Mouse (Mus musculus) midbrain, embryonic 16.5 days (tissue): ENCODE results near the gene Nckap5l. TPM values are rescaled to one million over a fixed set of nuclear protein-coding genes. Genes with fewer than 3 reads are reported as not detected.

ENCODE experiments used
- ATAC-seq: fragments of 200-750 bp; cut with Nextera tagmentation; 2 replicates; pipeline ENCODE4 v1.8.0; 2017; ENCODE audit warnings: moderate TSS enrichment
- H3K27ac ChIP-seq: fragments of 300-500 bp; sonication (generic); 2 replicates; pipeline ENCODE4 v1.5.1; 2014; ENCODE audit warnings: mild to moderate bottlenecking, low read length, mixed read lengths
- H3K27me3 ChIP-seq: fragments of 300-500 bp; sonication (generic); 2 replicates; pipeline ENCODE4 v1.6.1; 2014; ENCODE audit warnings: low read depth, low read length, mixed read lengths; ENCODE audit not compliant: control insufficient read depth, insufficient read depth
- H3K36me3 ChIP-seq: fragments of 300-500 bp; sonication (generic); 2 replicates; pipeline ENCODE4 v1.6.1; 2014; ENCODE audit warnings: mild to moderate bottlenecking, low read length, moderate library complexity, mixed read lengths; ENCODE audit not compliant: control insufficient read depth, insufficient read depth
- H3K4me1 ChIP-seq: fragments of 300-500 bp; sonication (generic); 2 replicates; pipeline ENCODE4 v1.6.1; 2014; ENCODE audit warnings: mild to moderate bottlenecking, low read length, mixed read lengths; ENCODE audit not compliant: control insufficient read depth, insufficient read depth
- H3K4me2 ChIP-seq: fragments of 300-500 bp; sonication (generic); 2 replicates; pipeline ENCODE4 v1.6.1; 2014; ENCODE audit warnings: mild to moderate bottlenecking, low read length, mixed read lengths
- H3K4me3 ChIP-seq: fragments of 300-500 bp; sonication (generic); 2 replicates; pipeline ENCODE4 v1.5.1; 2014; ENCODE audit warnings: low read depth, mild to moderate bottlenecking, low read length, moderate library complexity, mixed read lengths
- H3K9ac ChIP-seq: fragments of 300-500 bp; sonication (generic); 2 replicates; pipeline ENCODE4 v1.6.1; 2014; ENCODE audit warnings: low read depth, low read length, mixed read lengths
- H3K9me3 ChIP-seq: fragments of 300-500 bp; sonication (generic); replicated peaks from 2 replicates; pipeline ENCODE4 v1.6.1; 2014; ENCODE audit warnings: mild to moderate bottlenecking, low read length, mixed read lengths; ENCODE audit not compliant: control insufficient read depth, poor library complexity, severe bottlenecking
- WGBS: fragments of 180-500 bp; shearing (Covaris S2); extraction: QIAGEN DNeasy Blood & Tissue Kit; methylation state at CpG from one replicate; pipeline ENCODE4 v1.1.7; 2014; 5-methylcytosine and 5-hydroxymethylcytosine counted together
- polyA plus RNA-seq: library from polyadenylated mRNA; unstranded; fragments of >200 nt; fragmentation: Nextera tagmentation; extraction: Ambion mirVana; gene quantifications from 2 replicates; pipeline ENCODE4 v1.2.1, GENCODE M21; 2015

The Nckap5l gene
- polyA plus RNA-seq, 1 experiment from 2014 or later: 17.1 TPM

- no peaks in the 10 kb centered on the region; the same call in 1 of the 2 replicates for H3K36me3 ChIP-seq
- WGBS: 60% methylated on average over 17 of the region's 17 CpGs
- peaks cover 10% of the 10 kb centered on the region for H3K4me1 ChIP-seq
- H3K4me3 ChIP-seq: no peak overlapping the region
- H3K4me2 ChIP-seq: peak overlapping the region; percentile 0; the same call in 1 of the 2 replicates
- H3K27me3 ChIP-seq: no peaks in the 10 kb centered on the region
- H3K9me3 ChIP-seq: no peaks in the 10 kb centered on the region
- H3K27ac ChIP-seq: no peak overlapping the region
- no peak for ATAC-seq
- H3K9ac ChIP-seq: no peak overlapping the region
Measured at GRCm38 (mm10) chr15:99470971-99471676, 13.6 kb upstream of the Nckap5l start.

GRCm38 (mm10) chr15:99470224-99470761, 12.7 kb upstream of the Nckap5l start:
- Histone ChIP-seq H3K4me2 (no peak overlapping the region), H3K4me3 (no peak overlapping the region), H3K9ac (no peak overlapping the region), H3K36me3 (no peaks in the 10 kb centered on the region; the same call in 1 of the 2 replicates), H3K4me1 (peaks cover 10% of the 10 kb centered on the region), H3K9me3 (no peaks in the 10 kb centered on the region), H3K27me3 (no peaks in the 10 kb centered on the region), H3K27ac (no peak overlapping the region)
- no peak for ATAC-seq
- WGBS: 92% methylated on average over 31 of the region's 31 CpGs

- Histone ChIP-seq H3K9me3 (no peaks in the 10 kb centered on the region), H3K4me2 (no peak overlapping the region), H3K27me3 (no peaks in the 10 kb centered on the region), H3K4me3 (no peak overlapping the region), H3K27ac (no peak overlapping the region), H3K36me3 (no peaks in the 10 kb centered on the region; the same call in 1 of the 2 replicates), H3K9ac (no peak overlapping the region), H3K4me1 (peaks cover 7% of the 10 kb centered on the region)
- WGBS: over 99% methylated on average over 4 of the region's 4 CpGs
- ATAC-seq: no peak
Measured at GRCm38 (mm10) chr15:99469736-99470135, 12.2 kb upstream of the Nckap5l start.

- H3K36me3 ChIP-seq: no peaks in the 10 kb centered on the region; the same call in 1 of the 2 replicates
- no peaks in the 10 kb centered on the region for H3K9me3 ChIP-seq
- no peaks in the 10 kb centered on the region for H3K27me3 ChIP-seq
- no peak for ATAC-seq
- no peak overlapping the region for H3K4me2 ChIP-seq
- H3K4me1 ChIP-seq: peaks cover 7% of the 10 kb centered on the region
- H3K27ac ChIP-seq: no peak overlapping the region
- H3K9ac ChIP-seq: no peak overlapping the region
- 41% methylated on average over 3 of the region's 3 CpGs for WGBS
- H3K4me3 ChIP-seq: no peak overlapping the region
Measured at GRCm38 (mm10) chr15:99469067-99469466, 11.5 kb upstream of the Nckap5l start.

GRCm38 (mm10) chr15:99463194-99463593, 5.6 kb upstream of the Nckap5l start:
- peaks cover 7% of the 10 kb centered on the region for H3K4me1 ChIP-seq
- H3K9ac ChIP-seq: no peak overlapping the region
- WGBS: 71% methylated on average over 13 of the region's 13 CpGs
- no peak for ATAC-seq
- no peak overlapping the region for H3K4me2 ChIP-seq
- H3K27ac ChIP-seq: no peak overlapping the region
- no peaks in the 10 kb centered on the region for H3K9me3 ChIP-seq
- no peak overlapping the region for H3K4me3 ChIP-seq
- H3K27me3 ChIP-seq: no peaks in the 10 kb centered on the region
- no peaks in the 10 kb centered on the region for H3K36me3 ChIP-seq

- Histone ChIP-seq H3K36me3 (no peaks in the 10 kb centered on the region), H3K9me3 (no peaks in the 10 kb centered on the region), H3K9ac (peak overlapping the region; percentile 88), H3K27me3 (no peaks in the 10 kb centered on the region), H3K4me2 (peak overlapping the region; percentile 85), H3K27ac (peak overlapping the region; percentile 90), H3K4me3 (peak overlapping the region; percentile 93), H3K4me1 (peaks cover 37% of the 10 kb centered on the region)
- WGBS: under 1% methylated on average over 30 of the region's 43 CpGs
- peak; percentile 78 for ATAC-seq
Measured at GRCm38 (mm10) chr15:99456963-99457605, 464 bp downstream of the Nckap5l start.

- Histone ChIP-seq H3K36me3 (no peaks in the 10 kb centered on the region), H3K27me3 (no peaks in the 10 kb centered on the region), H3K9ac (peak overlapping the region; percentile 88), H3K4me2 (peak overlapping the region; percentile 85), H3K27ac (peak overlapping the region; percentile 90), H3K4me3 (peak overlapping the region; percentile 93), H3K9me3 (no peaks in the 10 kb centered on the region), H3K4me1 (peaks cover 37% of the 10 kb centered on the region)
- 10% methylated on average over 7 of the region's 7 CpGs for WGBS
- no peak for ATAC-seq
Measured at GRCm38 (mm10) chr15:99456338-99456962, 1.1 kb downstream of the Nckap5l start.

- no peak overlapping the region for H3K27ac ChIP-seq
- no peak overlapping the region for H3K4me3 ChIP-seq
- H3K36me3 ChIP-seq: no peaks in the 10 kb centered on the region
- WGBS: 91% methylated on average over 3 of the region's 3 CpGs
- no peak overlapping the region for H3K9ac ChIP-seq
- no peak for ATAC-seq
- H3K4me2 ChIP-seq: no peak overlapping the region; the same call in 1 of the 2 replicates
- H3K4me1 ChIP-seq: peaks cover 37% of the 10 kb centered on the region
- no peaks in the 10 kb centered on the region for H3K9me3 ChIP-seq
- no peaks in the 10 kb centered on the region for H3K27me3 ChIP-seq
Measured at GRCm38 (mm10) chr15:99455415-99455814, 2.1 kb downstream of the Nckap5l start.
